Mouse (Mus musculus): Measurements from ENCODE around the gene Scaf4. TPM values are rescaled to one million over a fixed set of nuclear protein-coding genes. Genes with fewer than 3 reads are reported as not detected.

Scaf4 gene
- polyA plus RNA-seq (2012; rRNA removed) (21.8 and 23.5 TPM in 2 replicates), polyA plus RNA-seq (2014; fragmentation: Nextera tagmentation; extraction: Ambion mirVana) (9.0 and 10.1 TPM in 2 replicates)

DNA sequence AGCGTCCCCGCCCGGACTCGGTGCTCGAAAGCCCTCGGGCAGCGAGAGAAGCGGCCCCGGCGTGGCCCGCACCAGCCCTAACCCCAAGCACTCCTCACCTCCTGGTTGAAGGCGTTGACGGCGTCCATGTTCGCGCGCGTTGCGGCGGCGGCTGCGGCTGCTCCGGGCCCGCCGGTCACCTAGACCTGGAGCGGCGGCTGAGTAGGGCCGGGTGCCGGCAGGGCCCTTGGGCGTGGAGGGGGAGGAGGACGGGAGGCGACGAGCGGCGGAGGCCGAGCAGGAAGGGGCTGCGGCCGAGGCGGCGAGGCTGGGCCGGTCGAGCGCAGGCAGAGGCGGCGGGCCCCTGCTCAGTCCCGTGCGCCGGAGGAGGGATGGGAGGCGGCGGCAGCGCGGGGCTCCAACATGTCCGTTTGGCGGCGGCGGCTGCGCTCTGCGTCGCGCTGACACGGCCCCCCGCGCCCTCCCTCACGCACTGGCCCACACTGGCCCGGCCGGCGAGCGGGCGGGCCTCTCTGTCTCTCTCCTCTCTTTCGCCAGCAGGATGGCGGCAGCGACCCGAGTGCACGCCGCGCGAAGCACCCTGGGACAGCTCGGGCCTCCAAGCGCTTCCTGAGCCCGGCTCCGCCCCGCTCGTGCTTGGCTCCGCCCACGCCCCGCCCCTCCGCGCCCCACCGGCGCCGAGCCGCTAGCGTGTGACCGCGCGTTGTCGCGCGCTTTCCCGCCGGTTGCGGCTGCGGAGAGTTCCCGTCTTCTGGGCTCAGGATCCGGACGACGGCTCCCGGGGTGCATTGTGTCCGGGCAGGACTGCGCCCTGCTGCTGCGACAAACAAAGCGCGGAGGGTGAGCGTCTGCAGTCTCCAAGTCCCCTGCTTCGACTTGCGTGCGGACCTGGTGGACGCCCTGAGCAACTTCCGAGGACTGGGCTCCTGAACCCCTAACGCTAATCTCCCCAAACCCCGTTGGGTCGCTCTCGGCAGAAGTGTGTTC is at the start of gene Scaf4:
Gene Scaf4, minus strand, starts transcription at position 599 of the 987 bp plus-strand sequence.
- WGBS (ENCODE audit: insufficient replicate concordance): under 1% methylated on average over 114 of the region's 123 CpGs
- H3K4me2 ChIP-seq (ENCODE audit: low read depth): peak within 1 kb of the TSS; percentile 87
- peaks cover 33 to 40% of the 10 kb centered on the region in 2 experiments for H3K4me1 ChIP-seq (replicated peaks; ENCODE audit: control insufficient read depth in 2 of 2, insufficient read depth in 2 of 2, low read length in 1 of 2)
- no peaks in the 10 kb centered on the region for H3K27me3 ChIP-seq (ENCODE audit: control insufficient read depth, insufficient read depth, low read length)
- no peaks in the 10 kb centered on the region for H3K36me3 ChIP-seq (replicated peaks; ENCODE audit: control insufficient read depth, insufficient read depth, low read depth)
- peak within 1 kb of the TSS; percentile 87 for H3K27ac ChIP-seq
- peak within 1 kb of the TSS; percentile 79 to 100 for H3K4me3 ChIP-seq (ENCODE audit: insufficient read depth in 1 of 2, low read depth in 2 of 2, low read length in 2 of 2)
- ATAC-seq (ENCODE audit: insufficient read depth) (peak; percentile 90), DNase-seq (ENCODE audit: low read depth in 3 of 3, low spot score in 3 of 3) (peak; percentile 85 to 89 (median 88))
- no peaks in the 10 kb centered on the region for H3K9me3 ChIP-seq (ENCODE audit: control insufficient read depth, low read length)
- H3K9ac ChIP-seq (replicated peaks): peak within 1 kb of the TSS; percentile 99
- no peak for TF ChIP-seq EP300 (IDR thresholded peaks at IDR 0.05; ENCODE audit: low read depth)
- TF ChIP-seq CTCF (IDR thresholded peaks at IDR 0.05; ENCODE audit: low read depth): no peak

- Histone ChIP-seq H3K4me3 (ENCODE audit: insufficient read depth in 1 of 2, low read depth in 2 of 2, low read length in 2 of 2) (no peak overlapping the region), H3K27me3 (ENCODE audit: control insufficient read depth, insufficient read depth, low read length) (no peaks in the 10 kb centered on the region), H3K4me2 (ENCODE audit: low read depth) (no peak overlapping the region), H3K27ac (no peak overlapping the region), H3K4me1 (replicated peaks; ENCODE audit: control insufficient read depth in 2 of 2, insufficient read depth in 2 of 2, low read length in 1 of 2) (0 out of 4 replicates have a peak, but pooled peaks cover 0 to 2% of the 10 kb centered on the region in 2 experiments), H3K36me3 (replicated peaks; ENCODE audit: control insufficient read depth, insufficient read depth, low read depth) (no peaks in the 10 kb centered on the region), H3K9ac (replicated peaks) (no peak overlapping the region), H3K9me3 (ENCODE audit: control insufficient read depth, low read length) (no peaks in the 10 kb centered on the region)
- 59% methylated on average over 6 of the region's 6 CpGs for WGBS (ENCODE audit: insufficient replicate concordance)
- TF ChIP-seq EP300 (IDR thresholded peaks at IDR 0.05; ENCODE audit: low read depth): no peak
- TF ChIP-seq CTCF (IDR thresholded peaks at IDR 0.05; ENCODE audit: low read depth): no peak
- ATAC-seq (ENCODE audit: insufficient read depth): no peak
- no peak for DNase-seq (ENCODE audit: low read depth in 3 of 3, low spot score in 3 of 3)
Measured at GRCm38 (mm10) chr16:90332553-90332952, 48.2 kb upstream of the Scaf4 start.

GRCm38 (mm10) chr16:90330979-90331378 is 46.7 kb upstream of the Scaf4 start:
- H3K27me3 ChIP-seq (ENCODE audit: control insufficient read depth, insufficient read depth, low read length): no peaks in the 10 kb centered on the region
- 67% methylated on average over 6 of the region's 6 CpGs for WGBS (ENCODE audit: insufficient replicate concordance)
- no peak overlapping the region for H3K4me3 ChIP-seq (ENCODE audit: insufficient read depth in 1 of 2, low read depth in 2 of 2, low read length in 2 of 2)
- H3K9me3 ChIP-seq (ENCODE audit: control insufficient read depth, low read length): no peaks in the 10 kb centered on the region
- no peak overlapping the region for H3K4me2 ChIP-seq (ENCODE audit: low read depth)
- no peak overlapping the region for H3K9ac ChIP-seq (replicated peaks)
- DNase-seq (ENCODE audit: low read depth in 3 of 3, low spot score in 3 of 3) (no peak), ATAC-seq (ENCODE audit: insufficient read depth) (no peak)
- 0 out of 4 replicates have a peak, but pooled peaks cover 0 to 2% of the 10 kb centered on the region in 2 experiments for H3K4me1 ChIP-seq (replicated peaks; ENCODE audit: control insufficient read depth in 2 of 2, insufficient read depth in 2 of 2, low read length in 1 of 2)
- TF ChIP-seq EP300 (IDR thresholded peaks at IDR 0.05; ENCODE audit: low read depth) (no peak), CTCF (IDR thresholded peaks at IDR 0.05; ENCODE audit: low read depth) (no peak)
- H3K27ac ChIP-seq: no peak overlapping the region
- H3K36me3 ChIP-seq (replicated peaks; ENCODE audit: control insufficient read depth, insufficient read depth, low read depth): no peaks in the 10 kb centered on the region

DNA sequence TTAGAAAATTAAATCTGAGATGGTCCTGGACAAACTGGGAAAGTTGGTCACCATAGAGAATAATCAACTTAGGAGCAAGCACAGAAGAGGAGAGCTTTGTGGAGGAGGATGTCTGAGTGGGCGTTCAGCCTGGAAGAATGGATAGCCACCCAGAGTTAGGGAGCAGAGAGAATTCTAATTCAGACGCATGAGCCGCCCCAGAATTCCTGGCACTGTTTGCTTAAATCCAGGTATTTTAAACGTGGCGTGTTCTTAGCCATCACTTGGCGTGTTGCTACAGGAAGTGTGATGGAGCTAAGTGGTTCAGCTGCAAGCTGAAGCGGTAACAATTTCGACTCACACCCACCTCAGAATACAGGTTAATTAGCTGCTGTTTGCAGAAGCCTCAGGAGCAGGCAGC is 45.2 kb upstream of the Scaf4 start:
- Histone ChIP-seq H3K9me3 (ENCODE audit: control insufficient read depth, low read length) (no peaks in the 10 kb centered on the region), H3K4me3 (ENCODE audit: insufficient read depth in 1 of 2, low read depth in 2 of 2, low read length in 2 of 2) (no peak overlapping the region), H3K4me1 (replicated peaks; ENCODE audit: control insufficient read depth in 2 of 2, insufficient read depth in 2 of 2, low read length in 1 of 2) (0 out of 4 replicates have a peak, but pooled peaks cover 0 to 2% of the 10 kb centered on the region in 2 experiments), H3K36me3 (replicated peaks; ENCODE audit: control insufficient read depth, insufficient read depth, low read depth) (no peaks in the 10 kb centered on the region), H3K27ac (no peak overlapping the region), H3K27me3 (ENCODE audit: control insufficient read depth, insufficient read depth, low read length) (no peaks in the 10 kb centered on the region), H3K9ac (replicated peaks) (no peak overlapping the region), H3K4me2 (ENCODE audit: low read depth) (no peak overlapping the region)
- DNase-seq (ENCODE audit: low read depth in 3 of 3, low spot score in 3 of 3): no peak
- TF ChIP-seq CTCF (IDR thresholded peaks at IDR 0.05; ENCODE audit: low read depth) (no peak), EP300 (IDR thresholded peaks at IDR 0.05; ENCODE audit: low read depth) (no peak)
- no peak for ATAC-seq (ENCODE audit: insufficient read depth)
- 64% methylated on average over 8 of the region's 8 CpGs for WGBS (ENCODE audit: insufficient replicate concordance)
